Mouse (Mus musculus) bone marrow, adult 2 months (tissue): ENCODE results near the gene 2610028H24Rik.
A peak's percentile ranks its signal among the peaks of the same experiment; 100 is the strongest.

Source experiments
- CTCF ChIP-seq: fragments of 200-500 bp; IDR thresholded peaks from 2 replicates; pipeline ENCODE4 v1.5.1; 2011; ENCODE audit warnings: low read length, control low read depth; ENCODE audit not compliant: control insufficient read depth, insufficient read depth
- POLR2A ChIP-seq: fragments of 200-500 bp; IDR thresholded peaks from 2 replicates; pipeline ENCODE4 v1.6.1; 2011; ENCODE audit warnings: low read depth, mild to moderate bottlenecking, control low read depth, low read length, borderline replicate concordance; ENCODE audit not compliant: control insufficient read depth

GRCm38 (mm10) chr10:76455289-76455688, 6.4 kb downstream of the 2610028H24Rik start:
- TF ChIP-seq CTCF (peak; percentile 69), POLR2A (no peak)
